Mouse (Mus musculus): ENCODE measurements around the gene Ntn4. TPM values are rescaled to one million over a fixed set of nuclear protein-coding genes. Genes with fewer than 3 reads are reported as not detected.
A peak's percentile ranks its signal among the peaks of the same experiment; 100 is the strongest.

Ntn4 gene
- total RNA-seq, 4 experiments from 2014 or later: 11.0 to 15.5 (median 11.9) TPM

- no peak for DNase-seq (ENCODE audit: low spot score)
Observed at GRCm38 (mm10) chr10:93730514-93730913, 90.0 kb downstream of the Ntn4 start.

DNA sequence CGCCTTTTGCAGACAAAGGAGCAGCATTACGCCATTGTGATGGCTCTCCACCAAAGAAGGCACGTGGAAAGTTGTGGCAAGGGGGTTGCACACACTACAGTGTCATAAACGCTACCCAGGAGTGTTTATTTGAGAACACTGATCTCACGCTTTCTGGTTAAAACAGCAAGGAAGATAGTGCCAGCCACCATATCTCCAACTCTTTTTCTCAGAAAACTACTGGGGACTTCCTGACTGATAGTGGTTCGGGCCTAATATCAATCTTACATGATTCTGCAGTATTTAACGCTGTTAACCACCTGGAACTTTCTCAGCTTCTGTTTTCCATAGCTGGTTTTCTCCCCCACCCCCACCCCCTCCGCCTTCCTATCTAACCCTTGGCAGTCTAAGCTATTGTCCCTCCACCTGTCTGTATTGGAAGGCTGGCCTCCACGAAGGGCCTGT lies 90.8 kb downstream of the Ntn4 start:
- DNase-seq (ENCODE audit: low spot score): no peak

DNA sequence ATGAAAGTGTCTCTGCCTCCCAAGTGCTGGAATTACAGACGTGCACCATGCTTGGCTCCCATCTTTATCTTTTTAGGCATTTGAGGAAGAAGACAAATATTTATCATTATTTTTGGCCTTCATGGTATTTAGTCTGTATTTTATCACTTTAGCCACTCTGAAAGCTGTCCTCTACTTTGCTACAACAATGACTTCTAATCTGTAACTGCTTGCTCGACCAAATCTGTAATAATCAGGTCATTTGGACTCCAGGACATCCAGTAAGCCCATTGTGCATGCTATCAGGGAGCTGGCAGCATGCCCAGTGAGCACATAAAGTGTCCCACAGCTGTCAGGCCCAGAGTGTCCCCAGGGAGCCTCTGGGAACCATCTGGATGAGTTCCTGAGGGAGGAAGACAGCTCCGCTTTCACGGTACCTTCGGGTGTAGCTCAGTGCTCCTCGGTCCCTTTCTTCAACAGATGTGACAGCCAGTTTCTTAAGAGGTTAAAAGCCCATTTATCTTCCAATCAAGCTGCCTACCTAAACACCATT lies 95.7 kb downstream of the Ntn4 start:
- peak; percentile 81 for DNase-seq (ENCODE audit: low spot score)

DNA sequence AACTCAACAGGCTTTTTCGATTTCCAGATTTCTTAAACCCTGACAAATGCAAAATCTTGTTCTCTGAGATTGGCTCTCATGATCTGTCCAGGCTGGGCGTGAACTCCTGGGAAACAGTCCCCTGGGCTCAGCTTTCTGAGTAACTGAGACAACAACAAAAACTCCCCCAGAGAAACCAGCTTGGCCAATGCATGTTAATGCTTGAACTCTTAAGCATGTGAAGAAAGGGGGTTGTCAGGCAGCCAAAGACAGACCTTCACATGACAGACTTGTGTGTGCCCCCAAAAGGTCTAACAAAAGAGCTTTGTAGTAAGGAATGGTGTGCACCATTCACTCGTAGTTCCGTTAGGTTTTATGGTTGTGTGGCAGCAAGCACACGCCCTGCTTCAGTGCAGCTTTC lies 96.6 kb downstream of the Ntn4 start:
- DNase-seq (ENCODE audit: low spot score): peak; percentile 38

GRCm38 (mm10) chr10:93741446-93742096 lies 101.1 kb downstream of the Ntn4 start:
- DNase-seq (ENCODE audit: low spot score): no peak

DNA sequence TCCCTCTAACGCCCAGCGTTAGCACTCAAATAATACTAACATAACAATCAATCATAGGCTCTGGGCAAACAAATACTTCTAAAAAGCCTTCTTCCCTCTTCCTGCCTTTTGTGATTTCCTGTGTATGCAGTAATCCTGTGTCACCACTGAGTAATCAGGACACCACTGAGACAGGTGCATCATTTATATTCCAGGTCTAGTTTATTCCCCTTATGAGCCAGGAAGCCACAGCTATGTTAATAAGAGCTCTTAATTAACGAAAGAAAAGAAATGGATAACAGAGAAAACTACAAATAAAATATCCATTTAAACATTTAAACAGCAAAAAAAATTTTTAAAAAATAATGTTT lies 101.6 kb downstream of the Ntn4 start:
- no peak for DNase-seq (ENCODE audit: low spot score)

DNA sequence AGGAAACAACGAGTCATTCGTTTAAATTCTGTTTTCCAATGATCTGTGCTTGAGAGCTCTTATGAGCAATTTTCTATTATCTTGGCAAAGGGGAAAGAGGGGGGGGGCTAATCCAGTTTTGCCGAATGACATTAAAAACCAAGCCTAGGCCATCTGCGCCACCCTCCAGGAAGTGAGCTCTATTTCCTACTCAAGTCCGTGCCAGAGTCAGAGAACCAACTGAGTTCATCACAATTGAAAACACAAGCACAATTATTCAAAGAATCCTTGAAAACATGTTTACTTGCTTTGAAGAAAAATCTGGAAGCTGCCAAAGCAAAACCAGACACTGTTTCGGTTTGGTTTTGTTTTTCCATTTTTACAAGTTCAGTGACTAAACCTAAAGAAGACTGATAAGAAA lies 102.1 kb downstream of the Ntn4 start:
- no peak for DNase-seq (ENCODE audit: low spot score)

- peak; percentile 64 for DNase-seq (ENCODE audit: low spot score)
Observed at GRCm38 (mm10) chr10:93749267-93750192, 109.0 kb downstream of the Ntn4 start.

DNA sequence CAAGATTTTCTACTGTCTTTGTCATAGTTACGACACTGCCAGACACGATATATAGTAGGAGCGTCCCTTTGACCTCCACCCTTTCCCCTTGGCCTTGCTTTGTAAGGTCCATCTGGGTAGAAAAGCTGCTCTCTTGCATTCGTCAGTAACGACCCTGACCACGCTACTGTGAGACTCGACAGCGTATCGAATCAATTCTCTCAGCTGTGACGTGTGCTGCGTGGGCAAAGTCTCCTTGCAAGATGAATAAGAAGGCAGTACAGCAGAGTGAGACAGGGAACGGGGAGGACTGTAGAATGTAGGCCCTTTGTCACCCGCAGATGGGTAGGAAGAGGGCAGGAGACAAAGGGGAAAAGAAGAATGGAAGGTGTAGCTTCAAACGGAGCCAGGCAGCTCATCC lies 110.8 kb downstream of the Ntn4 start:
- DNase-seq (ENCODE audit: low spot score): no peak

DNA sequence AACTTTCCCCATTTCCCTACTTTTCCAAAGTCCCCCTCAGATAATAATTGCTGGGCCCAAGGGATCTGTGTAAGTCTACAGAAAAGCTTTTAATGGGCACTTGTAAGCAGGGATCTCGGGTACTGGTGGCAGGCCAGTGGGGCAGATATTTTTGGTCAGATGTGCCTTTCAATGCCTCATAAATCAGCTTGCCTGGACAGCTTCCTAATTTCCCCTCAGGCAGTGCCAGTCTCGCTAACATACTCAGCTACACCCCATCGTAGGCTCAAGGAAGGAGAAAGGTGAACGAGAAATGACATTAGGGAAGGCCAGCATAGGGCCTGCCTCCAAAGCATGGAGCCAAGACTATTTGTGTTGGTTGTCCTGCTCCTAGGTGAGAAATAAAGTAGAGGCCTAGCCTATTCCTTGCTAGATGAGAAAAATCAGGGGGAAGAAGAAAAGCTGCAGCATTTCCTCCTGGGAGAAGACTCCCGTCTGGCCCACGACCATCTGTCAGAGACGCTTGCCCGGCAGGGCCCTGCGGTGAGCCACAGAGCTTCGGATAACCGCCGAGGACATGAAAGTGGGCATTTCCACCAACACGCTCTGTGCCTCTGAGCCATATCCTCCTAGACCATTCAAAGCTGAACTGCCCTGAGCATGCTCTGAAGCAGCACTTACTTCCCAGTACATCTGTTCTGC lies 113.4 kb downstream of the Ntn4 start:
- no peak for DNase-seq (ENCODE audit: low spot score)

DNA sequence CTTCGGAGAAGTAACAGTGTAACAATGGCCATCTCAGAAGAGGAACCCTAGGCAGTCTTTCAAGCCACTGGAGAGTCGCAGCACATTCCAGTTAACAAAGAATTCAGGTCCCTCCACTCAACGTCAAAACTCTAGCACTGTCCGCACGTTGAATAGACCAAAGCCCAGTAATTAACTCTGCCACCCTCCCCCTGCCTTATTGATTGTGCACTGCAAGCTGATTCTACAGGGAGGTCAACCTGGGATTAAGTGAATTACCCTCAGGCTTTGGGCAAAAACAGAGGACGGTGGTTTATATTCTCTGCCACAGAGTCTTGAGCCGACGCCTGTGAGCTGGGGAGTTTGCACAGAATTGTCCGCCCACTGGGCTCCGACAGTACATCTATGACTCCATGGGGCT lies 115.7 kb downstream of the Ntn4 start:
- DNase-seq (ENCODE audit: low spot score): no peak

DNA sequence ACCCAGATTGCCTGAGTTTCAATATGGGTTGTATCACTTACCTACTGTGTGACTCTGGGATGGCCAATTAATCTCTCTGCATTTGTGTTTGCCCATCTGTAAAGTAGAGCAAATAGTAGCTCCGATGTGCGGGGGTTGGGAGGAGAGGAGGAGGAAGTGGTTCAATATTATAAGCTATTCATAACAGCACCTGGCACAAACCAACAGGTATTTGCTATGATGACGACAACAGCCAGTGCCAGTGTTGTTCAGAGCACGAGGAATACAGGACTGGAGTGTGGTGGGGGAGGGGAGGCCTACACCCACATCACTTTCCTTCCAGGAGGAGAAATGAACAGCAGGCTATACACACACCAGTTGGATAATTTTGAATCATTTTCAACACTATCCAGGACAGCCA lies 119.2 kb downstream of the Ntn4 start:
- DNase-seq (ENCODE audit: low spot score): no peak

GRCm38 (mm10) chr10:93760429-93760828 lies 119.9 kb downstream of the Ntn4 start:
- DNase-seq (ENCODE audit: low spot score): no peak

DNA sequence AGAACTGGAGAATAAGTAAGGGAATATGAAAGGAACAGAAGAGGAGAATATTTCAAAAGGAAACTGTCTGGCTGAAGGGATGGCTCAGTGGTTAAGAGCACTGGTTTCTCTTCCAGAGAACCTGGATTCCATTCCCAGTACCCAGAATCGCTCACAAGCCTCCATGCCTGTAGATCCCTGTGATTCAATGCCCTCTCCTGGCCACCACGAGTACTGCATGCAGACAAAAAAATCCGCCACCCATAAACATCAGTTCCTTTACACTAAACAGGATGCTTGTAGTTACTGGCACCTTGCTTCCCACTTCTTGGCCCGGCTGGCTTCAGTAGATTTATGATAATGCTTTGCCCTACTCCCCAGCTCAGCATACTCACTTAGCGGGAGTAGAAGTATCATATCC lies 122.6 kb downstream of the Ntn4 start:
- DNase-seq (ENCODE audit: low spot score): no peak

- DNase-seq (ENCODE audit: low spot score): no peak
Observed at GRCm38 (mm10) chr10:93766221-93766620, 125.7 kb downstream of the Ntn4 start.

- peak; percentile 35 for DNase-seq (ENCODE audit: low spot score)
Observed at GRCm38 (mm10) chr10:93767245-93767644, 126.8 kb downstream of the Ntn4 start.

DNA sequence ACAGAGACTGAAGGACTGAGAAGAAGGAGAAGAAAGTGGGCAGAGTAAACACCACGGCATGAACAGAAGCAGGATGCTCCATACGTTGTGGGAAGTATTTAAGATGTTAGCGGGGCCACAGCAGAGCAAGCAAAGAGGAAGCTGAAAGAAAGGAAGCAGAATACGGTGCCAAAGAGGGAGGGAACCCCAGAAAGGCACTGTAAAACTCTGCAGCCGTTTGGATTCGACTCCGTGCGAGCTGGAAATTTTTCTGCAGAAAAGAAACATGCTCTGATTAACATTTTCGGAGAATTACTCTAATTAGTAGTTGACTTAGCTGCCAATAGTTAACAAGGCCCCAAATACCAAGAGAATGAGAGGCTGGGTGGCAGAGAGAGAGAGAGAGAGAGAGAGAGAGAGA lies 127.7 kb downstream of the Ntn4 start:
- no peak for DNase-seq (ENCODE audit: low spot score)

GRCm38 (mm10) chr10:93771931-93772465 lies 131.5 kb downstream of the Ntn4 start:
- no peak for DNase-seq (ENCODE audit: low spot score)

DNA sequence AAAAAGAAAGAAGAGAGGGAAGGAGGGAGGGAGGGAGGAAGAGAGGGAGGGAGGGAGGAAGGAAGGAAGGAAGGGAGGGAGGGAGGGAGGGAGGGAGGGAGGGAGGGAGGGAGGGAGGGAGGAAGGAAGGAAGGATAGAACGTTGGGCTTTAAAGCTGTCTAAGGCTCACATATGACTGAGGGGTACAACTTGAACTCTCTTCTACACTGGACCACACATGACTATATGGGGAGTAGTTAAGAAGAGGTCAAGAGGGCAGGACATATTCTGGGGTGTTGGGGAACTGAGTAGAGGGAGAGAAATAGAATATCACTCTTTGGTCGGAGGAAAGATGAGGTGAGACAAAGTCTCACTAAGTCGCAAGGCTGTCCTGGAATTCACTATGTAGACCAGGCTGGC lies 132.0 kb downstream of the Ntn4 start:
- no peak for DNase-seq (ENCODE audit: low spot score)

- no peak for DNase-seq (ENCODE audit: low spot score)
Observed at GRCm38 (mm10) chr10:93776731-93777151, 136.3 kb downstream of the Ntn4 start.

GRCm38 (mm10) chr10:93777372-93777771 lies 136.9 kb downstream of the Ntn4 start:
- peak; percentile 54 for DNase-seq (ENCODE audit: low spot score)

Measured in heart, adult 8-10 months (tissue).